Mouse (Mus musculus): ENCODE measurements around the gene Magee1. TPM values are rescaled to one million over a fixed set of nuclear protein-coding genes. Genes with fewer than 3 reads are reported as not detected.

Magee1 gene
- total and polyA plus RNA-seq, 3 experiments: 0.94 to 1.3 (median 0.98) TPM

DNA sequence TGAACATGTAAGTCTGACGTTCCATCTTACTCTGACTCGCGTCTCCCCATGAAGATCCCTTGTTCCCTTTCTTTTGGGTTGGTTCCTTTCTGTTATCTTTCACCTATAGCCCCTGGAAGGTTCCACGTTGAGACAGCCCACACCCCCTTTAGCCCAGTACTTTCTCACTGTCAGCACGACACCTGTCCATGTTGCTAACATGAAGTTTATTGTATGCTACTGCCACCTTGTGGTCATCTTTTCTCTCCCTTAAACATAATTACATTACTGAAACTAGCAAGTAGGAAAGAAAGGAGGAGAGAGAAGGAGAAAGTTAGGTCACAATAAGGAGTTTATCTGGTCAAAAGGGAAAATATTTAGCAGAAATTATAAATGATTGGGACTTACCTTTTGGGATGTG, 16.0 kb upstream of the Magee1 start:
- in situ Hi-C loops (cut with MboI; ENCODE audit: low pct_ligation_motif_present, low pct_unique_long_range_greater_than_20kb, low sequenced_read_pairs): no loop called here
- Histone ChIP-seq H3K4me3 (replicated peaks in 1 of 3; ENCODE audit: low read depth in 2 of 3, low read length in 2 of 3, poor library complexity in 1 of 3) (no peak overlapping the region), H3K27ac (ENCODE audit: insufficient read depth, low read depth) (no peak overlapping the region), H3K9ac (ENCODE audit: insufficient read depth, low read depth) (no peak overlapping the region), H3K79me2 (replicated peaks; ENCODE audit: control insufficient read depth, extremely low read depth, insufficient read depth, poor library complexity, severe bottlenecking) (no peaks in the 10 kb centered on the region), H3K36me3 (replicated peaks in 1 of 2; ENCODE audit: control insufficient read depth in 1 of 2, insufficient read depth in 1 of 2, low read length in 1 of 2) (peaks cover 9 to 29% of the 10 kb centered on the region in 2 experiments), H3K27me3 (replicated peaks) (no peaks in the 10 kb centered on the region), H3K4me2 (ENCODE audit: insufficient read depth, low read depth, poor library complexity, severe bottlenecking) (no peak overlapping the region), H3K4me1 (ENCODE audit: control insufficient read depth in 1 of 2, insufficient read depth in 2 of 2) (no peaks in the 10 kb centered on the region), H3K9me3 (replicated peaks; ENCODE audit: low read length) (no peaks in the 10 kb centered on the region)
- DNase-seq (ENCODE audit: extremely low read depth): peak; percentile 33
- dilution Hi-C loops (cut with MboI; ENCODE audit: extremely low pct_ligation_motif_present, extremely low pct_unique_long_range_greater_than_20kb, low sequenced_read_pairs): no loop called here
- TF ChIP-seq CHD1 (IDR thresholded peaks at IDR 0.05; ENCODE audit: low read depth, low read length) (no peak), CTCF (conservative IDR thresholded peaks at IDR 0.05 in 1 of 2, IDR thresholded peaks at IDR 0.05 in 1 of 2; ENCODE audit: low read depth in 2 of 2, low read length in 2 of 2) (peak in 1 of 2 experiments; percentile 55; a peak in 2 of 4 replicates), MAX (IDR thresholded peaks at IDR 0.05; ENCODE audit: low read length) (no peak), ZC3H11A (IDR thresholded peaks at IDR 0.05; ENCODE audit: low read depth, low read length) (no peak), ZNF384 (IDR thresholded peaks at IDR 0.05; ENCODE audit: low read depth, low read length) (no peak), EP300 (IDR thresholded peaks at IDR 0.05; ENCODE audit: low read length) (no peak), RAD21 (IDR thresholded peaks at IDR 0.05; ENCODE audit: low read depth, low read length) (peak; percentile 45)

DNA sequence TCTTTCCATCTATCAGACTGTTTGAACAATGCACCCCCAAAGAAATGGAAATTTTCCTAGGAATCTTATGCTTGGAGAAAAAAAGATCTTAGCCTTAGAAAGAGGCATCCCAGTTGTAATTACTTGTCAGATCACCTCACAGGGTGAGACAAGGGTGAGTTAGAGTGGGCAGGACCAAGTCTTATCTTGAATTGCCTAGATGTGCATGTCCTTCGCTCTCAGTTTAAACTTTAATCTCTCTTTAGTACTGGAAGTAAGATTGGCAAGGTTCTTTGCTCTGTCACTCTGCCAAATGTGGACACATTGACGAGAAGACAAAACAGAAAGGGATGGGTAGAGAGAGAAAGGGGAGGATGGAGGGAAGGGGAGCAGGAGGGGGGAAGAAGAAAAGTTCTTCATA, 5.2 kb upstream of the Magee1 start:
- TF ChIP-seq BHLHE40 (IDR thresholded peaks at IDR 0.05; ENCODE audit: low read depth, low read length) (no peak), ETS1 (conservative IDR thresholded peaks at IDR 0.05; ENCODE audit: low read depth, low read length) (no peak), JUND (conservative IDR thresholded peaks at IDR 0.05; ENCODE audit: low read depth, low read length) (no peak), KAT2A (IDR thresholded peaks at IDR 0.05; ENCODE audit: insufficient replicate concordance, low read length) (no peak), RCOR1 (conservative IDR thresholded peaks at IDR 0.05; ENCODE audit: low read depth, low read length) (no peak)
- dilution Hi-C loops (cut with MboI; ENCODE audit: extremely low pct_ligation_motif_present, extremely low pct_unique_long_range_greater_than_20kb, low sequenced_read_pairs): no loop called here
- no peak overlapping the region for H3K4me2 ChIP-seq (ENCODE audit: insufficient read depth, low read depth, poor library complexity, severe bottlenecking)
- H3K27me3 ChIP-seq (replicated peaks): no peaks in the 10 kb centered on the region
- no peaks in the 10 kb centered on the region for H3K4me1 ChIP-seq (ENCODE audit: control insufficient read depth in 1 of 2, insufficient read depth in 2 of 2)
- H3K36me3 ChIP-seq (replicated peaks in 1 of 2; ENCODE audit: control insufficient read depth in 1 of 2, insufficient read depth in 1 of 2, low read length in 1 of 2): peaks cover 0 to 5% of the 10 kb centered on the region in 2 experiments
- H3K79me2 ChIP-seq (replicated peaks; ENCODE audit: control insufficient read depth, extremely low read depth, insufficient read depth, poor library complexity, severe bottlenecking): no peaks in the 10 kb centered on the region
- H3K27ac ChIP-seq (ENCODE audit: insufficient read depth, low read depth): no peak overlapping the region
- H3K9ac ChIP-seq (ENCODE audit: insufficient read depth, low read depth): no peak overlapping the region
- in situ Hi-C loops (cut with MboI; ENCODE audit: low pct_ligation_motif_present, low pct_unique_long_range_greater_than_20kb, low sequenced_read_pairs): no loop called here
- H3K9me3 ChIP-seq (replicated peaks; ENCODE audit: low read length): no peaks in the 10 kb centered on the region
- H3K4me3 ChIP-seq (replicated peaks in 1 of 3; ENCODE audit: low read depth in 2 of 3, low read length in 2 of 3, poor library complexity in 1 of 3): no peak overlapping the region
- no peak for DNase-seq (ENCODE audit: extremely low read depth)

DNA sequence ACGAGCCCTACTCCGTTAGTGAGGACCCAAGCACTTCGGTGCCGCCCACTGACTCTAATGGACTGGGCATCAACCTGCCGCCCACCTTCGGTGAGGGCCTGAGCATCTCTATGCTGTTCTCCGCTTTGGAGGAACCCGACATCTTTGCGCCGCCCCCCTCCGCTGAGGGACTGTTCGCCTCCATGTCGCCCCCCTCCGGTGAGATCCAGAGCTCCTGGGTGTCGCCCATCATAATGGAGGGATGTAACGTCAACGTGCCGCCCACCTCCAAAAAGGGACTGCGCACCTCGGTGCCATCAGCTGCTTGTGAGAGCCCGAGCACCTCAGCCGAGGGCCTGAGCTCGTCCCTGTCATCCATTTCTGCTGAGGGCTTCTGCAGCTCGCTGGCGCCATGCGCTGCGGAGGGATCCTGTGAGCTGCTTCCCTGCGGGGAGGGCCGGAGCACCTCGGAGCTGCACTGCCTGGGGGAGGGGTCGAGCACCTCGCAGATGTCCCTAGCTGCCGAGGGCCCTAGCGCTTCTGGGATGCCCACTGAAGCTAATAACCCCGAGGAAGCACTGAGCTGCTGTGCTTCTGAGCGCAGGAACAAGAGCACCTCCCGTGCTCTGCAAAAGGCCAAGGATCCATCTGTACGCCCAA, 1.2 kb downstream of the Magee1 start:
- dilution Hi-C loops (cut with MboI; ENCODE audit: extremely low pct_ligation_motif_present, extremely low pct_unique_long_range_greater_than_20kb, low sequenced_read_pairs): no loop called here
- in situ Hi-C loops (cut with MboI; ENCODE audit: low pct_ligation_motif_present, low pct_unique_long_range_greater_than_20kb, low sequenced_read_pairs): no loop called here
- Histone ChIP-seq H3K9me3 (replicated peaks; ENCODE audit: low read length) (no peaks in the 10 kb centered on the region), H3K27me3 (replicated peaks) (no peaks in the 10 kb centered on the region), H3K36me3 (replicated peaks in 1 of 2; ENCODE audit: control insufficient read depth in 1 of 2, insufficient read depth in 1 of 2, low read length in 1 of 2) (peaks cover 0 to 6% of the 10 kb centered on the region in 2 experiments), H3K79me2 (replicated peaks; ENCODE audit: control insufficient read depth, extremely low read depth, insufficient read depth, poor library complexity, severe bottlenecking) (no peaks in the 10 kb centered on the region), H3K4me1 (ENCODE audit: control insufficient read depth in 1 of 2, insufficient read depth in 2 of 2) (no peaks in the 10 kb centered on the region), H3K27ac (ENCODE audit: insufficient read depth, low read depth) (no peak overlapping the region), H3K9ac (ENCODE audit: insufficient read depth, low read depth) (no peak overlapping the region), H3K4me3 (replicated peaks in 1 of 3; ENCODE audit: low read depth in 2 of 3, low read length in 2 of 3, poor library complexity in 1 of 3) (no peak overlapping the region), H3K4me2 (ENCODE audit: insufficient read depth, low read depth, poor library complexity, severe bottlenecking) (no peak overlapping the region)
- TF ChIP-seq USF1 (IDR thresholded peaks at IDR 0.05; ENCODE audit: low read depth, low read length): no peak
- TF ChIP-seq CTCF (conservative IDR thresholded peaks at IDR 0.05 in 1 of 2, IDR thresholded peaks at IDR 0.05 in 1 of 2; ENCODE audit: low read depth in 2 of 2, low read length in 2 of 2): no peak
- no peak for TF ChIP-seq IRF4 (IDR thresholded peaks at IDR 0.05; ENCODE audit: low read depth, low read length)
- no peak for TF ChIP-seq MAFK (IDR thresholded peaks at IDR 0.05; ENCODE audit: insufficient replicate concordance, low read length)
- TF ChIP-seq RCOR1 (conservative IDR thresholded peaks at IDR 0.05; ENCODE audit: low read depth, low read length): no peak
- no peak for TF ChIP-seq USF2 (conservative IDR thresholded peaks at IDR 0.05; ENCODE audit: low read depth, low read length)
- TF ChIP-seq TCF12 (IDR thresholded peaks at IDR 0.05; ENCODE audit: low read depth, low read length): no peak
- TF ChIP-seq SMC3 (IDR thresholded peaks at IDR 0.05; ENCODE audit: low read depth, low read length): no peak
- no peak for TF ChIP-seq POLR2A (IDR thresholded peaks at IDR 0.05; ENCODE audit: low read depth, low read length)
- no peak for TF ChIP-seq KAT2A (IDR thresholded peaks at IDR 0.05; ENCODE audit: insufficient replicate concordance, low read length)
- TF ChIP-seq PAX5 (IDR thresholded peaks at IDR 0.05; ENCODE audit: low read length): no peak
- no peak for TF ChIP-seq HCFC1 (IDR thresholded peaks at IDR 0.05; ENCODE audit: low read depth, low read length)
- TF ChIP-seq MEF2A (IDR thresholded peaks at IDR 0.05; ENCODE audit: borderline replicate concordance, low read depth, low read length): no peak
- TF ChIP-seq BHLHE40 (IDR thresholded peaks at IDR 0.05; ENCODE audit: low read depth, low read length): no peak
- no peak for DNase-seq (ENCODE audit: extremely low read depth)
